Mouse (Mus musculus): ENCODE results near the gene Rnf135. TPM values are rescaled to one million over a fixed set of nuclear protein-coding genes. Genes with fewer than 3 reads are reported as not detected.

Gene Rnf135
- polyA plus RNA-seq, 1 experiment: 2.3 TPM

DNA sequence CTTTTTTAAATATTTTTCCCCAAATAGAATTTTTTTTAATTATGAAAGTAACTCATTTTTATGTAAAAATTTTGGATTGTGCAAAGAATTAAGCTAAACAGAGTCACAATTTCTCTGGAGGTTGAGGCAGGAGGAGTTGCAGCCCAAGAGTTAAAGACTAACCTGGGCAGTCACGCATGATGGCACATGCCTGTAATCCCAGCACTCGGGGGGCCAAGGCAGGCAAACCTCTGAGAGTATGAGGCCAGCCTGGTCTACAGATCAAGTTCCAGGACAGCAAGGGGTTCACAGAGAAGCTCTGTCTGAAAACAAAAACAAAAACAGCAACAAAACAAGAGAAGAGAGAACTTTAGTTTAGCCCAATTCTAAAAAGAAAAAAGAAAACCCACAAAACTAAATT lies 19.4 kb upstream of the Rnf135 start:
- peaks cover 5% of the 10 kb centered on the region for H3K4me1 ChIP-seq (ENCODE audit: control insufficient read depth, insufficient read depth, low read length)
- no peak overlapping the region for H3K27ac ChIP-seq (ENCODE audit: control insufficient read depth, insufficient read depth, low read depth, low read length, poor library complexity)
- TF ChIP-seq POLR2A (IDR thresholded peaks at IDR 0.05; ENCODE audit: borderline replicate concordance, control insufficient read depth, low read depth, low read length) (no peak), CTCF (IDR thresholded peaks at IDR 0.05; ENCODE audit: control insufficient read depth, insufficient read depth, low read length) (no peak)
- H3K4me3 ChIP-seq (replicated peaks; ENCODE audit: control insufficient read depth, low read depth, low read length): no peak overlapping the region
- WGBS: 63% methylated on average over 2 of the region's 2 CpGs

DNA sequence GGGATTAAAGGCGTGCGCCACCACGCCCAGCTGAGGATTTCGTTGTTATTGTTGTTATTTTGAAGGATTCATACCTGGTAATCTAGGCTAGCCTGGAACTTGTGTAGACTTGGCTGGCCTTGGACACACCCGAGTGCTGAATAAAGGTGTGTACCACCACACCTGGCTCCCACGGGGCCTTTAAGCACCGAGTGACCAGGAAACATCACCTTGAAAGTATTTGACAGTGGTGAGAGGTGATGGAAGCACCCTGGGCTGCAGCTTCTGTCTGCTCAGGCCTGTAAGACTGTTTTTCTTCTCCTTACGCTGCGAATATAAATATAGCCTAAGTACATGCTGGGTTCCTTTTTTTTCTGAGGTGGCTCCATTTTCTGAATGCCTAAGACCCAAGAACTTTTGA lies 15.5 kb upstream of the Rnf135 start:
- 69% methylated on average over 9 of the region's 9 CpGs for WGBS
- H3K4me3 ChIP-seq (replicated peaks; ENCODE audit: control insufficient read depth, low read depth, low read length): no peak overlapping the region
- H3K4me1 ChIP-seq (ENCODE audit: control insufficient read depth, insufficient read depth, low read length): peaks cover 5% of the 10 kb centered on the region
- H3K27ac ChIP-seq (ENCODE audit: control insufficient read depth, insufficient read depth, low read depth, low read length, poor library complexity): peak overlapping the region; percentile 32; the same call in 1 of the 2 replicates
- TF ChIP-seq CTCF (IDR thresholded peaks at IDR 0.05; ENCODE audit: control insufficient read depth, insufficient read depth, low read length) (no peak), POLR2A (IDR thresholded peaks at IDR 0.05; ENCODE audit: borderline replicate concordance, control insufficient read depth, low read depth, low read length) (no peak)

DNA sequence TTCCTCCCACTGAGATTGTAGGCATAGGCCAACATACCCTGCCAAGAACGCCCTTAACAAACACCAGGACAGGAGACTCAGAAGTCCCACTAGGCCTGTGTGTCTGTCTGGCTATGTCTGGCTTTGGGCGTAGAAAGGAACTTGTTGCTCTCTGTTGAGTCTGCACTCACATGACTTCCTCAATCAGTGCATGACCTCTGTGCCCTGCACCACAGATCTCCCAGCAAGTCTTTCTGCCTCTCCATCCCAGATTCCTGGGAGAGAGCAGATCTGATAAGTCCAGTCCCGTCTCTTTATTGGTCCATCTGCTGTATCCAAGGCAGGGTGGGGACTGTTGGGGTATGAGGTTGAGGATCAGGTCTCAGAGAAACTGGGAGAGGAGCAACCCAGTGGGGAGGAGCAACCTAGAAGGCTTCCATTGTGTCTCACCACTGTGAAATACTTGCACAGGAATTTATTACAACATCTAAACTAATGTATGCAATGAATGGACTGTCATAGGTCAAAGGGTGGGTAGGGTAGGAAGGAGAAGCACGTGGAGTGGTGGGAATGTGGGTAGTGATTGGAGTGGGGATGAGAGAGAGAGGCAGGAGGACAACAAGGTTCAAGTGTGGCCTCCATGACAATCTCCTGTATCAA lies 14.9 kb upstream of the Rnf135 start:
- no peak for TF ChIP-seq CTCF (IDR thresholded peaks at IDR 0.05; ENCODE audit: control insufficient read depth, insufficient read depth, low read length)
- no peak for TF ChIP-seq POLR2A (IDR thresholded peaks at IDR 0.05; ENCODE audit: borderline replicate concordance, control insufficient read depth, low read depth, low read length)
- WGBS: 51% methylated on average over 4 of the region's 4 CpGs
- Histone ChIP-seq H3K4me3 (replicated peaks; ENCODE audit: control insufficient read depth, low read depth, low read length) (no peak overlapping the region), H3K4me1 (ENCODE audit: control insufficient read depth, insufficient read depth, low read length) (peaks cover 5% of the 10 kb centered on the region), H3K27ac (ENCODE audit: control insufficient read depth, insufficient read depth, low read depth, low read length, poor library complexity) (peak overlapping the region; percentile 24)

DNA sequence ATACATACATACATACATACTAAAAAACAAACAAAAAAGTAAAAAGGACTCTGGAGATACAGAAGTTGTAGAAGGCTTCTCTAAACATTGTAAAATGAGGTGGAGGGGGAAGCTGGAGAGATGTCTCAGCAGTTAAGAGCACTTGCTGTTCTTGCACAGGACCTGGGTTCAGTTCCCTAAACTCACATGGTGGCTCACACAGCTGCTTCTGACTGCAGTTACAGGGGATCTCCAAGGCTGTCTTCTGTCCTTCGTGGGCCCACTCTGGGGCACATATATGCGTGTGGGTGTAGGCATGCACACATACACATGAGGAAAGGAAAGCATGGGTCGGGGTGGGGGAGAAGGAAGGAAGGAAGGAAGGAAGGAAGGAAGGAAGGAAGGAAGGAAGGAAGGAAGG lies 14.0 kb upstream of the Rnf135 start:
- Histone ChIP-seq H3K27ac (ENCODE audit: control insufficient read depth, insufficient read depth, low read depth, low read length, poor library complexity) (peak overlapping the region; percentile 16; the same call in 1 of the 2 replicates), H3K4me1 (ENCODE audit: control insufficient read depth, insufficient read depth, low read length) (peaks cover 5% of the 10 kb centered on the region), H3K4me3 (replicated peaks; ENCODE audit: control insufficient read depth, low read depth, low read length) (no peak overlapping the region)
- TF ChIP-seq CTCF (IDR thresholded peaks at IDR 0.05; ENCODE audit: control insufficient read depth, insufficient read depth, low read length) (no peak), POLR2A (IDR thresholded peaks at IDR 0.05; ENCODE audit: borderline replicate concordance, control insufficient read depth, low read depth, low read length) (no peak)
- 54% methylated on average over 3 of the region's 3 CpGs for WGBS

DNA sequence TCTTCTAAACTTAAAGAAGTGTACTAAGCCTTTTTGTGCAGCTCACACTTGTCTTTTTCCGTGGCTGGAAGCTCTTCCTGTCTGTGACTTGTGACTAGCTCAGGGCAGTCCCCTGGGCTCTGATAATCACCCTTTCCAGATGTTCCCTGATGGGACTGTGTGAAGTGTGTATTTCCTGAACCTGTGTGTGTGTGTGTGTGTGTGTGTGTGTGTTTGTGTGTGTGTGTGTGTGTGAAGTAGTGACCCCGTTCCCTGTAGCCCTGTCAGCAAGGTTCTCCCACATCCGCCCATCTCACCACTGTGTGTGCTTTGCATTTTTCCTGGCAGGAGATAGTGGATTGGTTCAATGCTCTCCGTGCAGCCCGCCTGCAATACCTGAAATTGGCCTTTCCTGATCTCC lies 13.3 kb upstream of the Rnf135 start:
- Histone ChIP-seq H3K4me3 (replicated peaks; ENCODE audit: control insufficient read depth, low read depth, low read length) (no peak overlapping the region), H3K27ac (ENCODE audit: control insufficient read depth, insufficient read depth, low read depth, low read length, poor library complexity) (no peak overlapping the region), H3K4me1 (ENCODE audit: control insufficient read depth, insufficient read depth, low read length) (peaks cover 5% of the 10 kb centered on the region)
- TF ChIP-seq POLR2A (IDR thresholded peaks at IDR 0.05; ENCODE audit: borderline replicate concordance, control insufficient read depth, low read depth, low read length) (no peak), CTCF (IDR thresholded peaks at IDR 0.05; ENCODE audit: control insufficient read depth, insufficient read depth, low read length) (no peak)
- 63% methylated on average over 5 of the region's 5 CpGs for WGBS

DNA sequence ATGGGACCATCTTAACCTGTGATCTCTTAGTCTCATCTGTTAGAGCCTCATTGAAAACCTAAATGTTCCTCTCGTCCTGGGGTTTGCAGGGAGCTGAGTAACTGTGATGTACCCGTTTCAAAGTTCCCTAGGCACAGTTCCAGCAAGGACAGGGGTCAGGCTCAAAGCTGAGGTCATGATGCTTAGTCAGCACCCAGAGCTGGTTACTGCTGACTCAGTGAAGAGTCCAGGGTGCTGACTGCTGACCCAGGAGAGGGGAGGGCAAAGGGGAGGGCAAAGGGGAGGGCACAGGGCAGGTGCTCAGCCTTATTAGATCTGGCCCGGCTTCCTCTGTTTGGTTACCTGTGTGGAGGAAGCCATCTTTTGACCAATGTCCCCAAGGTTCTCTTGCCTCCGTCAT lies 11.8 kb upstream of the Rnf135 start:
- TF ChIP-seq POLR2A (IDR thresholded peaks at IDR 0.05; ENCODE audit: borderline replicate concordance, control insufficient read depth, low read depth, low read length) (no peak), CTCF (IDR thresholded peaks at IDR 0.05; ENCODE audit: control insufficient read depth, insufficient read depth, low read length) (no peak)
- WGBS: 64% methylated on average over 4 of the region's 4 CpGs
- Histone ChIP-seq H3K4me1 (ENCODE audit: control insufficient read depth, insufficient read depth, low read length) (peaks cover 5% of the 10 kb centered on the region), H3K4me3 (replicated peaks; ENCODE audit: control insufficient read depth, low read depth, low read length) (no peak overlapping the region), H3K27ac (ENCODE audit: control insufficient read depth, insufficient read depth, low read depth, low read length, poor library complexity) (no peak overlapping the region)

DNA sequence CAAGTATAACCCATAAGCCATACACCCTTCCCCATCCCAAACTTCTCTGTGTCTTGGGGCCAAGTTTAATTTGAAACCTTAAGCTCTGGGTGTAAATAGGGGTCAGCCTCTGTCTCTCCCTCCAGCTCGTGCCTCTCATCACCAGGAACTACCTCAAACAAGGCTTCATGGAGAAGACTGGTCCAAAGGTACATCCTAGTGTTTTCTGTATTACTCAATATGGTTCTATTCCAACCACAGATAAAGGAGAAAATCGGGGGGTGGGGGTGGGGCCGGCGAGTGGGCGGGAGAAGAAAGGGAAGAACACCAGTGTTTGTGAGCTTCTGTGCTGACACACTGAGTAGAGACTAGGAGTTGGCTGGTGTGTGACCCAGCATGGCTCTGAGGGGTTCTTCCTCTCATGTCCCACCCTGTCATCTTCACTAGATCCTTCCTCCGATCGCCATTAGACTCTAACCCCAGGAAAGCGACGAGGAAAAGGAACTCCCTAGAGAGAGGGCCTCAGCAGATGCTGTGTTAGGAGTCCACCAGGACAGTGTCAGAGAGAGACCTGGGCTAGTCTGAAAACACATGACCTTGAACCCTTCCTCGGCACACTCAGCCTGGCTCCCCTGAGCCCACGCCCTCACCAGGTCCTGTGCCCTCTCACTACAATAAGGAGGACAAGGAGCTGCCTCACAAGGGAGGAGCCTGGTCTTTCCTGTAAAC lies 9.5 kb upstream of the Rnf135 start:
- H3K4me3 ChIP-seq (replicated peaks; ENCODE audit: control insufficient read depth, low read depth, low read length): no peak overlapping the region
- peaks cover 3% of the 10 kb centered on the region for H3K4me1 ChIP-seq (ENCODE audit: control insufficient read depth, insufficient read depth, low read length)
- no peak overlapping the region for H3K27ac ChIP-seq (ENCODE audit: control insufficient read depth, insufficient read depth, low read depth, low read length, poor library complexity)
- 69% methylated on average over 11 of the region's 11 CpGs for WGBS
- TF ChIP-seq CTCF (IDR thresholded peaks at IDR 0.05; ENCODE audit: control insufficient read depth, insufficient read depth, low read length) (no peak), POLR2A (IDR thresholded peaks at IDR 0.05; ENCODE audit: borderline replicate concordance, control insufficient read depth, low read depth, low read length) (no peak)

DNA sequence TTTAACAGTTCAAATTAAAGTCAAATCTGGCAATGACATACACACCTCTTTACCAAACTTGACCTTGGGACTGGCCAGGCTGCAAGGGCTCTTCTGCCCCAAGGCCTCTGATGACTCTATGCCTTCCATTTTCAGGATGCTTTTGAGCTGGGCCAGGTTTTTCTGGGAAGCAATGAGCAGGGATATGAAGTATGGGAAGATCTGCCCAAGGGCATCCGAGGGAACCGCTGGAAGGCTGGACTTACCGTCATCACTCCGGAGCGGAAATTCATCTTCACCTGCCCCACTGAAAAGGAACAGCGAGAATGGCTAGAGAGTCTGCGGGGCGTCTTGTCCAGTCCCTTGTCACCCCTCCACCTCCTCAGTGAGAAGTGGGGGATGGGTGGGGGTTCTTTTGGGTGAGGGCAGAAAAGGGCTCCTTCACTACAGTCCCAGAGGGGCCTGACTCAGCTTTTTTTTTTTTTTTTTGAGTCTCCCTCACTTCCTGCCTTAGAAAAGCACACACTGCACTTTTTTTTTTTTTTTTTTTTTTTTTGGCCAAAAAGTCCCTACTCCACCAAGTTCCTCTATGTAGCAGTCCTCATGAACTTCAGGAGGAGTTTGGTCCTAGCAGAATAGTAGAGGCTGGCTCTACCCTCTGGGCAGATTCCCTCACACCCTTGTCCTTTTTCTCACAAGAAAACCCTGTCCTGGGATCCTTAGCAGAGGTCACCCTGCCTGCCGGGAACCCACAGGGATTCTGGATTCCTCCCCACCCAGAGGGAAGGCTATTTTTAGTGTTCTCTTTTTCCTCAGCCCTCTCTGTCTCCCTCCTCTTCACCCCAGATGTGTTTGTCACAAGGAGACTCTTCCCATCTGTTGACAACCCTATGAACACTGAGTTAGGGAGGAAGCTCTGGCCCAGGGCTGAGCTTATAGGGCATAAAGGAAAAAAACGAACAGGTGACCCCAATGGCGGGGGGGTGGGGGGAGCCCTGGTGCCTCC lies 6.4 kb upstream of the Rnf135 start:
- WGBS: 55% methylated on average over 11 of the region's 11 CpGs
- no peak overlapping the region for H3K4me3 ChIP-seq (replicated peaks; ENCODE audit: control insufficient read depth, low read depth, low read length)
- H3K27ac ChIP-seq (ENCODE audit: control insufficient read depth, insufficient read depth, low read depth, low read length, poor library complexity): peak overlapping the region; percentile 32; the same call in 1 of the 2 replicates
- no peak for TF ChIP-seq POLR2A (IDR thresholded peaks at IDR 0.05; ENCODE audit: borderline replicate concordance, control insufficient read depth, low read depth, low read length)
- no peak for TF ChIP-seq CTCF (IDR thresholded peaks at IDR 0.05; ENCODE audit: control insufficient read depth, insufficient read depth, low read length)
- H3K4me1 ChIP-seq (ENCODE audit: control insufficient read depth, insufficient read depth, low read length): peaks cover 1% of the 10 kb centered on the region; the same call in 1 of the 2 replicates

Data from bone marrow, adult 2 months (tissue).